Mouse (Mus musculus) lung, embryonic 15.5 days (tissue): ENCODE measurements around the gene Rab8a. TPM values are rescaled to one million over a fixed set of nuclear protein-coding genes. Genes with fewer than 3 reads are reported as not detected.
A peak's percentile ranks its signal among the peaks of the same experiment; 100 is the strongest.
"Not testable (repeated sequence)": the region's sequence is repeated elsewhere in the genome, so short reads cannot be mapped to it uniquely, and the experiment has no call there.

Experiments used
- ATAC-seq: fragments of 200-750 bp; cut with Nextera tagmentation; 2 replicates; pipeline ENCODE4 v1.8.0; 2017; ENCODE audit warnings: moderate number of reproducible peaks, borderline replicate concordance; ENCODE audit not compliant: low FRiP score, low TSS enrichment; ENCODE audit errors: extremely low read depth
- H3K27ac ChIP-seq: fragments of 300-500 bp; sonication (generic); 2 replicates; pipeline ENCODE4 v1.5.1; 2015; ENCODE audit warnings: moderate library complexity, mild to moderate bottlenecking, inconsistent platforms
- H3K27me3 ChIP-seq: fragments of 300-500 bp; sonication (generic); 2 replicates; pipeline ENCODE4 v1.6.1; 2015; ENCODE audit warnings: inconsistent platforms
- H3K36me3 ChIP-seq: fragments of 300-500 bp; sonication (generic); 2 replicates; pipeline ENCODE4 v1.6.1; 2015; ENCODE audit warnings: inconsistent platforms
- H3K4me1 ChIP-seq: fragments of 300-500 bp; sonication (generic); 2 replicates; pipeline ENCODE4 v1.6.1; 2015; ENCODE audit warnings: inconsistent platforms
- H3K4me2 ChIP-seq: fragments of 300-500 bp; sonication (generic); 2 replicates; pipeline ENCODE4 v1.6.1; 2015; ENCODE audit warnings: inconsistent platforms, mild to moderate bottlenecking, moderate library complexity
- H3K4me3 ChIP-seq: fragments of 300-500 bp; sonication (generic); 2 replicates; pipeline ENCODE4 v1.5.1; 2015; ENCODE audit warnings: mild to moderate bottlenecking, inconsistent platforms
- H3K9ac ChIP-seq: fragments of 300-500 bp; sonication (generic); 2 replicates; pipeline ENCODE4 v1.6.1; 2015; ENCODE audit warnings: inconsistent platforms
- H3K9me3 ChIP-seq: fragments of 300-500 bp; sonication (generic); 2 replicates; pipeline ENCODE4 v1.6.1; 2016; ENCODE audit warnings: inconsistent platforms
- WGBS: fragments of 180-500 bp; shearing (Covaris S2); methylation state at CpG from one replicate; pipeline ENCODE4 v1.1.7; 2015; 5-methylcytosine and 5-hydroxymethylcytosine counted together
- polyA plus RNA-seq: library from polyadenylated mRNA; unstranded; fragments of >200 nt; fragmentation: Nextera tagmentation; extraction: Ambion mirVana; gene quantifications from 2 replicates; pipeline ENCODE4 v1.2.1, GENCODE M21; 2015

Rab8a gene
- 118 and 120 TPM in 2 replicates for polyA plus RNA-seq

GRCm38 (mm10) chr8:72160707-72161697 is at the start of gene Rab8a:
Rab8a (plus strand) TSS chr8:72161200.
- ATAC-seq, result peak; percentile 99
- WGBS, result under 1% methylated on average over 82 of the region's 82 CpGs
- Histone ChIP-seq H3K27me3 (no peaks in the 10 kb centered on the region), H3K9ac (peak within 1 kb of the TSS; percentile 92), H3K9me3 (no peaks in the 10 kb centered on the region), H3K4me3 (peak within 1 kb of the TSS; percentile 79), H3K4me1 (peaks cover 24% of the 10 kb centered on the region), H3K36me3 (peaks cover 4% of the 10 kb centered on the region; the same call in 1 of the 2 replicates), H3K4me2 (peak within 1 kb of the TSS; percentile 74), H3K27ac (peak within 1 kb of the TSS; percentile 78)

- no peaks in the 10 kb centered on the region for H3K27me3 ChIP-seq
- H3K27ac ChIP-seq, result no peak overlapping the region
- ATAC-seq, result no peak
- no peak overlapping the region for H3K4me3 ChIP-seq
- H3K4me1 ChIP-seq, result no peaks in the 10 kb centered on the region
- H3K36me3 ChIP-seq, result no peaks in the 10 kb centered on the region
- H3K4me2 ChIP-seq, result no peak overlapping the region
- no peak overlapping the region for H3K9ac ChIP-seq
- WGBS, result 57% methylated on average over 3 of the region's 3 CpGs
- H3K9me3 ChIP-seq, result no peaks in the 10 kb centered on the region
Measured at GRCm38 (mm10) chr8:72112486-72112885, 48.5 kb upstream of the Rab8a start.

- no peak for ATAC-seq
- WGBS, result 81% methylated on average over 2 of the region's 2 CpGs
- Histone ChIP-seq H3K27me3 (no peaks in the 10 kb centered on the region), H3K4me2 (no peak overlapping the region), H3K4me3 (no peak overlapping the region), H3K9me3 (no peaks in the 10 kb centered on the region), H3K36me3 (no peaks in the 10 kb centered on the region), H3K27ac (no peak overlapping the region), H3K4me1 (no peaks in the 10 kb centered on the region), H3K9ac (no peak overlapping the region)
Measured at GRCm38 (mm10) chr8:72115202-72115601, 45.8 kb upstream of the Rab8a start.

GRCm38 (mm10) chr8:72118616-72119015 is 42.4 kb upstream of the Rab8a start:
- no peak for ATAC-seq
- Histone ChIP-seq H3K36me3 (no peaks in the 10 kb centered on the region), H3K9me3 (no peaks in the 10 kb centered on the region), H3K27me3 (no peaks in the 10 kb centered on the region), H3K9ac (no peak overlapping the region), H3K4me1 (no peaks in the 10 kb centered on the region), H3K27ac (no peak overlapping the region), H3K4me2 (no peak overlapping the region), H3K4me3 (no peak overlapping the region)
- 42% methylated on average over 4 of the region's 4 CpGs for whole genome bisulfite sequencing

GRCm38 (mm10) chr8:72121486-72121885 is 39.5 kb upstream of the Rab8a start:
- not testable (repeated sequence) for H3K4me3 ChIP-seq, H3K4me1 ChIP-seq, H3K36me3 ChIP-seq, H3K9ac ChIP-seq, H3K27ac ChIP-seq, H3K27me3 ChIP-seq, H3K9me3 ChIP-seq, ATAC-seq, H3K4me2 ChIP-seq
- WGBS, result 42% methylated on average over 3 of the region's 3 CpGs

- H3K9me3 ChIP-seq, result no peaks in the 10 kb centered on the region
- H3K4me1 ChIP-seq, result no peaks in the 10 kb centered on the region
- no peaks in the 10 kb centered on the region for H3K27me3 ChIP-seq
- no peak overlapping the region for H3K4me3 ChIP-seq
- 90% methylated on average over 1 of the region's 1 CpGs for WGBS
- H3K4me2 ChIP-seq, result no peak overlapping the region
- H3K36me3 ChIP-seq, result no peaks in the 10 kb centered on the region
- H3K27ac ChIP-seq, result no peak overlapping the region
- H3K9ac ChIP-seq, result no peak overlapping the region
- ATAC-seq, result no peak
Measured at GRCm38 (mm10) chr8:72121997-72122396, 39.0 kb upstream of the Rab8a start.

- 50% methylated on average over 1 of the region's 1 CpGs for WGBS
- Histone ChIP-seq H3K4me3 (no peak overlapping the region), H3K27me3 (no peaks in the 10 kb centered on the region), H3K36me3 (no peaks in the 10 kb centered on the region), H3K4me1 (peaks cover 7% of the 10 kb centered on the region), H3K27ac (no peak overlapping the region), H3K9me3 (no peaks in the 10 kb centered on the region), H3K4me2 (no peak overlapping the region), H3K9ac (no peak overlapping the region)
- no peak for ATAC-seq
Measured at GRCm38 (mm10) chr8:72127834-72128233, 33.2 kb upstream of the Rab8a start.

- ATAC-seq, result no peak
- Histone ChIP-seq H3K4me2 (no peak overlapping the region), H3K27me3 (no peaks in the 10 kb centered on the region), H3K9ac (no peak overlapping the region), H3K4me1 (peaks cover 21% of the 10 kb centered on the region), H3K4me3 (no peak overlapping the region), H3K36me3 (no peaks in the 10 kb centered on the region), H3K27ac (peak overlapping the region; percentile 31; the same call in 1 of the 2 replicates), H3K9me3 (no peaks in the 10 kb centered on the region)
- WGBS, result 76% methylated on average over 2 of the region's 2 CpGs
Measured at GRCm38 (mm10) chr8:72131251-72131650, 29.7 kb upstream of the Rab8a start.

- H3K4me1 ChIP-seq, result peaks cover 22% of the 10 kb centered on the region
- no peak overlapping the region for H3K9ac ChIP-seq
- H3K4me3 ChIP-seq, result no peak overlapping the region
- H3K27me3 ChIP-seq, result no peaks in the 10 kb centered on the region
- H3K36me3 ChIP-seq, result no peaks in the 10 kb centered on the region
- no peaks in the 10 kb centered on the region for H3K9me3 ChIP-seq
- 72% methylated on average over 2 of the region's 2 CpGs for WGBS
- H3K4me2 ChIP-seq, result no peak overlapping the region
- no peak for ATAC-seq
- H3K27ac ChIP-seq, result peak overlapping the region; percentile 31; the same call in 1 of the 2 replicates
Measured at GRCm38 (mm10) chr8:72131901-72132300, 29.1 kb upstream of the Rab8a start.

GRCm38 (mm10) chr8:72132417-72132816 is 28.6 kb upstream of the Rab8a start:
- no peak for ATAC-seq
- Histone ChIP-seq H3K36me3 (no peaks in the 10 kb centered on the region), H3K4me1 (peaks cover 27% of the 10 kb centered on the region), H3K9ac (no peak overlapping the region), H3K9me3 (no peaks in the 10 kb centered on the region), H3K4me2 (no peak overlapping the region), H3K4me3 (no peak overlapping the region), H3K27ac (peak overlapping the region; percentile 63), H3K27me3 (no peaks in the 10 kb centered on the region)
- 54% methylated on average over 1 of the region's 1 CpGs for WGBS

- Histone ChIP-seq H3K9ac (no peak overlapping the region), H3K4me2 (no peak overlapping the region), H3K9me3 (no peaks in the 10 kb centered on the region), H3K4me3 (no peak overlapping the region), H3K27ac (peak overlapping the region; percentile 63), H3K27me3 (no peaks in the 10 kb centered on the region), H3K4me1 (peaks cover 32% of the 10 kb centered on the region), H3K36me3 (0 out of 2 replicates have a peak, but pooled peaks cover 3% of the 10 kb centered on the region)
- WGBS, result 16% methylated on average over 1 of the region's 1 CpGs
- no peak for ATAC-seq
Measured at GRCm38 (mm10) chr8:72132891-72133290, 28.1 kb upstream of the Rab8a start.

GRCm38 (mm10) chr8:72133507-72133906 is 27.5 kb upstream of the Rab8a start:
- no peak for ATAC-seq
- H3K36me3 ChIP-seq, result peaks cover 9% of the 10 kb centered on the region
- H3K9ac ChIP-seq, result no peak overlapping the region
- H3K4me1 ChIP-seq, result peaks cover 34% of the 10 kb centered on the region
- H3K27ac ChIP-seq, result peak overlapping the region; percentile 63
- WGBS, result 21% methylated on average over 1 of the region's 1 CpGs
- no peak overlapping the region for H3K4me3 ChIP-seq
- H3K9me3 ChIP-seq, result no peaks in the 10 kb centered on the region
- no peak overlapping the region for H3K4me2 ChIP-seq
- no peaks in the 10 kb centered on the region for H3K27me3 ChIP-seq
